Mouse (Mus musculus): ENCODE measurements around the gene Timm29.
A peak's percentile ranks its signal among the peaks of the same experiment; 100 is the strongest.

Gene Timm29

GRCm38 (mm10) chr9:21592703-21593121 is at the start of gene Timm29, which contains the start of gene Yipf2:
Timm29 (plus strand) TSS chr9:21592722.
Yipf2 (minus strand) TSS chr9:21592828.
- peak; percentile 99 for DNase-seq (ENCODE audit: low read depth)

- no peak for DNase-seq (ENCODE audit: low read depth)
Observed at GRCm38 (mm10) chr9:21545351-21545915, 47.1 kb upstream of the Timm29 start.

DNA sequence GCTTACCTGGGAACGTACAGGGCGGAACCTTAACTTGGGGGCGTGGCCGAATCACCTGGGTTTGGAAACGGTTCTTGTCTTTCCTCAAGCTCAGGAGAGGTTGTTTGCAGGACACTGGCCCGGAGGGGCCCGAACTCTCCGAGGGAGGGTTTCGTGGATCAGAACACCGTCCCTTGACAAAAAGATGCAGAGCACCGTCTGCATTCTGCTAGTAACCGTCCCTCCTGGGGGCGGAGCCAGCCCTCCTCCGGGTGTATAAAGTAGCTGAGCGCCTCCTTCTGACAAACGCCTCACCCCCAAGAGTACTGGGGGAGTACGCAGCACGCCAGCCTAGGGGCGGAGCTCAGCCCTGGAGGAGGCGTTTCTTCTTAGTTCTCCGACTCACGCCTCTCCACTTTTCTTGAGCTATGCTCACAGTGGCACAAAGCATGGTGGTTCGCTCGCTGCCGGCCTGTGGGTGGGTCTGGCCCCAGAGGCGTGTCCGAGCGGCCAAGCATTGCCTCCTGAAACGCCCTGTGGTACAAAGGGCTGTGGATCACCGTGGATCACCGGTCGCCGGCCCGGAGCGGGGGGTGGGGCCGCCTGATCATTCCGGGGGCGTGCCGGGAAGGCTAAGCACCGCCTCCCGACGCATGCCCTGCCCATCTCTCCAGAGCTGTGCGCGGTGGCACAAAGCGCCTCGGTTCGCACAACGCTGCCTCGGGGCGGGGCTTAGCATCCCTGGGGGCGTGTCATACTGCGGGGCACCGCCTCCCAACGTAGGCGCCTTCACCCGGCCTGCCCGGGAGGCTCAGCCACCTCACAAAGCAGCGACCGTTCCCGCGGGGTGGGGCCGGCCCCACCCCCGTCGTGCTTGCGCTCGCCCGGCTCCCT is 46.4 kb upstream of the Timm29 start:
- peak; percentile 95 for DNase-seq (ENCODE audit: low read depth)

DNA sequence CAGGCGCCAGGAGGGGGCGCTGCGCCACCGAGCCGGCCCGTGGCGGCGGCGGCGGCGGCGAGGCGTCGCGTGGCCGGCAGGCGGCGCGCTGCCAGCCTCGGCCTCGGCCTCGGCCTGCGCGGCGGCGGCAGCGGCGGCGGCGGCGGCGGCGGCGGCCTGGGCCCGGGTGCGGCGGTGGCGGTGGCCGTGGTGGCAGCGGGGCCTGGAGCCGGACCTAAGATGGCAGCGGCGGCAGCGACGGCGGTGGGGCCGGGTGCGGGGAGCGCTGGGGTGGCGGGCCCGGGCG is 45.8 kb upstream of the Timm29 start, which contains the start of gene Carm1:
Gene Carm1 (plus strand): TSS at position 106 of the 286 bp plus-strand sequence.
- no peak for DNase-seq (ENCODE audit: low read depth)

GRCm38 (mm10) chr9:21547075-21547941 is 45.2 kb upstream of the Timm29 start:
- DNase-seq (ENCODE audit: low read depth), result no peak

DNA sequence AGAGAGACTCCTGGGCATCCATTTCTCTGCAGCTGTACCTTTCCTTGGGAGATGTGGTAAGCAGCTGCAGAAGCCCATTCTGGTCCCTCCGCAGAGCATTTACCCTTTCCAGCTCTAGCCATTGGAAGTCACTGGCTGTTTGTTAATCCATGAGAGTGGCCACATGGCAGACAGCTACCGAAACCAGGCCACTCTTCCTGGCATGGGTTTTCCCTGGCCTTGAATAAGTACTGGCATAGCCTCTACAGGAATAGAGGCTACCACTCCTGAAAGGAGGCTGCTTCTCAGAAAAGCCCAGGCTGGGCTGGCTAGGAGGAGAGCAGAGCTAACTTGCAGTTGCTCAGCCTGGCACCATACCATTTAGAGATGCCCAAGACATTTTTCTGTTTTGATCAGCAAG is 41.5 kb upstream of the Timm29 start:
- no peak for DNase-seq (ENCODE audit: low read depth)

- no peak for DNase-seq (ENCODE audit: low read depth)
Observed at GRCm38 (mm10) chr9:21553607-21554273, 38.8 kb upstream of the Timm29 start.

DNA sequence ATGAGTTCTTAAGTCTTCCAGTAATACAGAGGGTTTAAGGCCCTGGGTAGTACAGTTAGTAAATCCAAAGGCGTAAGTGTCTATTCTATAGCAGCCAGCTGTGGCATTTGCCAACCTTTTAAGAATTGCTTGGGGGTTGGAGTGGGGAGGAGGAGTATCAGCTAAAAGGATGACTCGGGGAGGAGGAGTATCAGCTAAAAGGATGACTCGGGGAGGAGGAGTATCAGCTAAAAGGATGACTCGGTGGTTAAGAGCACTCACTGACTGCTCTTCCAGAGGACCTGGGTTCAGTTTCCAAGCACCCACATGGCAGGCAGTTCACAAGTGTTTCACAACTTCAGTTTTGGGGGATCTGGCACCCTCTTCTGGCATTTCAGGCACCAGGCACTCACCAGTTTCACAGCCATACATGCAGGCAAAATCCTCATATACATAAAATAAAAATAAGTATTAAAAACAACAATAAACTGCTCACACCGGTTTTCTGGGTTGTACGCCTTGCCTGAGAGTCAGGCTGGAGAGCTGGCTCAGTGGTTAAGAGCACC is 37.3 kb upstream of the Timm29 start:
- no peak for DNase-seq (ENCODE audit: low read depth)

- DNase-seq (ENCODE audit: low read depth), result no peak
Observed at GRCm38 (mm10) chr9:21556996-21557395, 35.5 kb upstream of the Timm29 start.

DNA sequence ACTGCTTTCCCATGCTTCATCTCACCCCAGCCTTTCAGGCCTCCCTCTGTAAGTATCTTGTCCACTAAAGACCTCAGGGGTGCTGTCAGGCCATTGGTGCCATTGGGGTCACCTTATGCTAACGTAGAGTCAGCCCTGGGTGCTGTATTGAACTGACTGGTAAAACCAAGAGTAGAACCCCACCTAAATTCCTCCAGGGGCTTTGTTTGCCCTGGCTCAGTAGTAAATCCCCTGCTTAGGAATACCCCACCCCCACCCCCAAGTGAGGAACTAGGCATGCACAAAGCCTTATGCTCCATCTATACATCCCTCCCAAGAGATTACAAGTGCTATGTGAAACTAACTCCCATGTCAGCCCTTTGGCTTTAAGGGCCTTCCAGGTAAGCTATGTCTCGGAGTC is 35.0 kb upstream of the Timm29 start:
- DNase-seq (ENCODE audit: low read depth), result no peak

DNA sequence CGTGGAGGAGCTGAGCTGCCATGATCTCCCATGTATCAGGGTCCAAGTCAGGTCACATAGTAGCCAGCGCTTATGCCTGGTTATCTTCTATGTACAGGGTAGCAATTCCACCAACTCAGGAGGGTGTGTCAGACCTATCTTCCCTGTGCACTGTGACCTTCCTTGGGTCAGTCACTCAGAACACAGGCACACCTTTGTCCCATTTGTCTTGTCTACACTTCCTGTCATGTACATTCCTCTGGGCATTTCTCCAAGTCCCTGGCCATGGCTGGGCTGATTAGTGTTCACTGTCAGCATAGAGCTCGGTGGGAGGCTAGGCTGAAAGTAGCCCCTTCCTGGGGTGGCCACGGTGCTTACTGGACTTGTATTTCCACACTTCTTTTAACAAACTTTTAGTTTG is 34.2 kb upstream of the Timm29 start:
- DNase-seq (ENCODE audit: low read depth), result no peak

DNA sequence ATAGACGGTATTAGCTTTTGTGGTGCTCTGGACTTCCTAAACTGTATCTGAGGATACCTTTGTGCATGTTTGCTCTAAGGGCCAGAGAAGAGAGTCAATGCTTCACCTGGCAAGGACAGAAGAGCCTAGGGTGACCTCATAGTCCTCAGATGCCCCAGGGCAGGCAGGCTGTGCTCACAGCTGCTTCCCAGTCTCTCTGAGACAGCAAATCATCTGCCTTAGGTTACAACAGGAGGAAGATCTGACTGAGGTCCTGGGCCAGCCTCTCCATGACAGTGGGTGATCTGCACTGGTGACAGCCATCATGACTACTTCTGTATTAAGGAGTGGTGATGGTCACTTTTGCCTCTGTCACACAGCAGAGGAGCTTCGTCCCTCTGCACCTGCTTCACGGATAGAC is 33.4 kb upstream of the Timm29 start:
- DNase-seq (ENCODE audit: low read depth), result no peak

DNA sequence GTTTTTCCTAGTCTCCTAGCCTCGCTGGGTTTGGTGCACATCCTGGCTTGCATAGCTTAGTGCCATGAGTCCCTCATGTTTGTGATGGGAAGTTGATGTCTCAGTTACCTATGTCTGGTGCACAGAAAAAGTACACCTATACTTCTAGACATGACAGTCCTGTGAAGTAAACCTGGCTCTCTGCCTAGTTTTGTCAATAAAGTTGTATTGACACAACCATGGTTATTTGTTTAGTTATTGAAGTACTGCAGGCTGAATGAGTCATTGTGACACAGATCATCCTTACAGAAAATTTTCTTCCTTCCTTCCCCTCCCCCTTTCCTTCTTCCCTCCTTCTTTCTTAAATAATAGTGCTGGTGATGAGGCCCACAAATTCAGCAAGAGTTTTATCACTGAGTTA is 28.1 kb upstream of the Timm29 start:
- DNase-seq (ENCODE audit: low read depth), result no peak

DNA sequence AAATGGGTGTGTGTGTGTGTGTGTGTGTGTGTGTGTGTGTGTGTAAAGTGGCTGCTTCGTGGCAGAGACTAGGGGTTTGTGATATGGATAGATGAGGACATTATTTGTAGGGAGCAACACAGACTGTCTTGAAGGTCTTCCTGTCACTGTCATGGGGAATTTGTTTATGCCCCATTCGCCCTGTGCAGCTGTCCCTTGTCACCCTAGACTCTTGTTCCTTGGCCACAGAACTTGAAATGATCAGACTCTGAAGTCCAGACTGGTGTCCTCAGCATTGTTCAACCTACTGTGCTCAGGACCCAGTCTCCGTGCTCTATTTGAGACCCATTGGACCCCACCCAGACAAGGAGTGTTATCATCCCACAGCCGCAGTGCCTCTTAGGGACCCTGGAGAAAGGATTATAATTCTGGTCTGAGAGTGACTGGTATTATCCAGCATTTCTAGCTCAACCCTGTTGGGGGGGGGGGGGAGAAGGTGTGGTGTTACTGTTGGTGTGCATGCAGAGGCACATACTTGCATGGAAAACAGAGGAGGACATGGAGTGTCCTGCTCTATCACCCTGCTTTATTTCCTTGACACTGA is 27.4 kb upstream of the Timm29 start:
- DNase-seq (ENCODE audit: low read depth), result no peak

GRCm38 (mm10) chr9:21566538-21566937 is 26.0 kb upstream of the Timm29 start:
- DNase-seq (ENCODE audit: low read depth), result no peak

- DNase-seq (ENCODE audit: low read depth), result no peak
Observed at GRCm38 (mm10) chr9:21567051-21567450, 25.5 kb upstream of the Timm29 start.

GRCm38 (mm10) chr9:21568657-21569255 is 23.8 kb upstream of the Timm29 start:
- DNase-seq (ENCODE audit: low read depth), result no peak

DNA sequence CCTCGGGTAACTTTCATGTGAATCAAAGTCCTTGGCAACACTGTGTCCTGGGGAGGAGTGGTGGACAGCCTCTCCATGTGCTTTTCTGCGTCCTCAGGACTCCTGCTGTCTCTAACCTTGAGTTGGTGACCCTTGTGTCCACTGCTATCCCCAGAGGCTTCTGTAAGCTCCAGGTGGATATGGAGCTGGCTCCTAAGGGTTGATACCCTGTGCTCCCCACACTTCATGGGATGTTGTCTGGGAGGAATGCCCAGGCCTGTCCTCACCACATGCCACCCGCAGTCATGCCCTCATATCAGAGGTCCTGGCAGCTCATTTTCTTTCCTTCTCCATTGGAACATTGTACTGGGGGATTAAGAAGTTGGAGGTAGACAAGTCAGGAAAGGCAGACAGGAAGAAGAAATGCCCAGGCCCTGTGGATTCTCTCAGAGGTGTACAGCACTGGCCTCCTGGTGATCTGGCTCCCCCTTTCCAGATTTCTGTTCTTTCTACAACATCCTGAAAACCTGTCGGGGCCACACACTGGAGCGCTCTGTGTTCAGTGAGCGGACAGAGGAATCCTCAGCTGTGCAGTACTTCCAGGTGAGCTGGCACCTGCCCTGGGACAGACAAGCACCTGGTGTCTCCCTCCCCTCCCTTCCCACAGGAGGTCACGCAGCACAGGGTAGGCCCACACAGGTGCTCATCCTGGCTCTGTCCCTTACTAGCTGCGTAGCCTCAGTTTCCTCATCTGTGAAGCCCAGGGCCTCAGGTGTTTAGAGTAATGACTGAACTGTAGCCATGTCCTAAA is 18.3 kb upstream of the Timm29 start:
- no peak for DNase-seq (ENCODE audit: low read depth)

- DNase-seq (ENCODE audit: low read depth), result no peak
Observed at GRCm38 (mm10) chr9:21575253-21575652, 17.3 kb upstream of the Timm29 start.

- DNase-seq (ENCODE audit: low read depth), result no peak
Observed at GRCm38 (mm10) chr9:21576286-21576685, 16.2 kb upstream of the Timm29 start.
